ENCODE assay signal across 10 mouse cellular contexts in genomic region chr5:93270095-93270494, GRCm38 (mm10). TPM values are rescaled to one million over a fixed set of nuclear protein-coding genes. Genes with fewer than 3 reads are reported as not detected.
DNase-seq lines count a peak whose midpoint lies in the region; ATAC-seq and TF ChIP-seq lines count a peak whose summit lies in the region.
"Had no signal": no experiment of that assay in that cellular context is flagged by ENCODE, and none has a peak within 500 bp of the region (broad histone marks: within the 10 kb centered on the region; RNA-seq: fewer than 3 reads in every experiment).

No protein-coding gene starts in this region.

- no peak for DNase-seq in heart, adult 8-10 months (ENCODE audit: low spot score)
- no peak for DNase-seq in G1E (ENCODE audit: low spot score)
- no peak for DNase-seq in forebrain, postnatal 0 days
- DNase-seq in frontal cortex, adult 2 months (ENCODE audit: extremely low spot score in 1 of 2, low spot score in 1 of 2): no peak
- DNase-seq in cerebellum, adult 18-20 months: no peak
- no peak for DNase-seq in adrenal gland, postnatal 4 days (ENCODE audit: low spot score in 2 of 2)
- DNase-seq: kidney, postnatal 36 days; lung, adult 18-20 months had no signal

- H3K27me3 ChIP-seq in heart, embryonic 14.5 days (ENCODE audit: control insufficient read depth, insufficient read depth, low read length): no peaks in the 10 kb centered on the region
- H3K27me3 ChIP-seq in G1E (ENCODE audit: insufficient read depth, low read length): no peaks in the 10 kb centered on the region
- no peaks in the 10 kb centered on the region for H3K27me3 ChIP-seq in forebrain, postnatal 0 days (ENCODE audit: insufficient read depth, low read length)
- H3K27me3 ChIP-seq in midbrain, embryonic 12.5 days: no peaks in the 10 kb centered on the region

- H3K9me3 ChIP-seq in heart, embryonic 14.5 days (ENCODE audit: control insufficient read depth, low read length): no peaks in the 10 kb centered on the region
- no peaks in the 10 kb centered on the region for H3K9me3 ChIP-seq in G1E (replicated peaks)
- H3K9me3 ChIP-seq in forebrain, postnatal 0 days (ENCODE audit: low read length): no peaks in the 10 kb centered on the region
- H3K9me3 ChIP-seq in midbrain, embryonic 12.5 days: no peaks in the 10 kb centered on the region

- WGBS in heart, embryonic 14.5 days: 67% methylated on average over 7 of the region's 7 CpGs
- 34% methylated on average over 7 of the region's 7 CpGs for WGBS in forebrain, postnatal 0 days
- WGBS in midbrain, embryonic 12.5 days: 47% methylated on average over 7 of the region's 7 CpGs

- H3K4me1 ChIP-seq in heart, embryonic 14.5 days (ENCODE audit: control insufficient read depth in 2 of 2, insufficient read depth in 2 of 2, low read length in 2 of 2): peaks cover 4 to 25% of the 10 kb centered on the region in 2 experiments; a peak in 3 of 4 replicates
- peaks cover 33% of the 10 kb centered on the region for H3K4me1 ChIP-seq in G1E (ENCODE audit: insufficient read depth, low read depth, low read length)
- peaks cover 6% of the 10 kb centered on the region for H3K4me1 ChIP-seq in forebrain, postnatal 0 days (ENCODE audit: insufficient read depth)
- H3K4me1 ChIP-seq in midbrain, embryonic 12.5 days: peaks cover 14% of the 10 kb centered on the region

- no peak for ATAC-seq in heart, embryonic 14.5 days (ENCODE audit: insufficient number of reproducible peaks, insufficient read depth, low FRiP score, low read depth)
- no peak for ATAC-seq in G1E (ENCODE audit: extremely low read depth, insufficient number of reproducible peaks, low FRiP score, poor library complexity, severe bottlenecking)
- ATAC-seq in forebrain, postnatal 0 days: no peak
- no peak for ATAC-seq in midbrain, embryonic 12.5 days (ENCODE audit: low FRiP score, low read depth)

- peak overlapping the region in 1 of 2 experiments; percentile 98; a peak in 1 of 4 replicates for H3K4me3 ChIP-seq in heart, embryonic 14.5 days (ENCODE audit: control insufficient read depth in 1 of 2, insufficient read depth in 1 of 2, low read depth in 1 of 2, low read length in 2 of 2)
- peak overlapping the region; percentile 53; the same call in 1 of the 2 replicates for H3K4me3 ChIP-seq in G1E (ENCODE audit: low read depth, low read length)
- no peak overlapping the region for H3K4me3 ChIP-seq in forebrain, postnatal 0 days (ENCODE audit: low read depth, low read length)
- H3K4me3 ChIP-seq in midbrain, embryonic 12.5 days: peak overlapping the region; percentile 94

- H3K27ac ChIP-seq in heart, embryonic 14.5 days (replicated peaks in 1 of 2; ENCODE audit: control insufficient read depth in 1 of 2, insufficient read depth in 1 of 2, low read depth in 2 of 2, low read length in 2 of 2): no peak overlapping the region
- no peak overlapping the region for H3K27ac ChIP-seq in forebrain, postnatal 0 days (ENCODE audit: low read depth, low read length)
- H3K27ac ChIP-seq in midbrain, embryonic 12.5 days (replicated peaks): 0 out of 2 replicates have a peak overlapping the region, but pooled peaks have one; percentile 8

- H3K9ac ChIP-seq in heart, embryonic 14.5 days (ENCODE audit: low read length): peak overlapping the region; percentile 22; the same call in 1 of the 2 replicates
- 0 out of 2 replicates have a peak overlapping the region, but pooled peaks have one; percentile 14 for H3K9ac ChIP-seq in forebrain, postnatal 0 days
- H3K9ac ChIP-seq in midbrain, embryonic 12.5 days (replicated peaks): peak overlapping the region; percentile 51

- no peak for TF ChIP-seq CTCF in G1E (IDR thresholded peaks at IDR 0.05; ENCODE audit: low read depth, low read length)
- TF ChIP-seq CTCF in forebrain, postnatal 0 days (IDR thresholded peaks at IDR 0.05; ENCODE audit: low read depth): no peak

- peaks cover 57% of the 10 kb centered on the region for H3K36me3 ChIP-seq in heart, embryonic 14.5 days (ENCODE audit: control insufficient read depth, insufficient read depth, low read length)
- peaks cover 46% of the 10 kb centered on the region for H3K36me3 ChIP-seq in G1E (replicated peaks)
- peaks cover 42% of the 10 kb centered on the region for H3K36me3 ChIP-seq in forebrain, postnatal 0 days (ENCODE audit: insufficient read depth)
- H3K36me3 ChIP-seq in midbrain, embryonic 12.5 days: peaks cover 43% of the 10 kb centered on the region

- H3K4me2 ChIP-seq in heart, embryonic 14.5 days (ENCODE audit: low read length): peak overlapping the region; percentile 69
- peak overlapping the region; percentile 54 for H3K4me2 ChIP-seq in forebrain, postnatal 0 days (ENCODE audit: low read depth)
- H3K4me2 ChIP-seq in midbrain, embryonic 12.5 days (replicated peaks): peak overlapping the region; percentile 62

RNA-seq across cellular contexts. Expression of gene Ccng2, which starts 3.0 kb away (rescaled TPM):
- 43.8 and 44.2 TPM in 2 replicates for polyA plus RNA-seq in heart, embryonic 14.5 days (2014; fragmentation: Nextera tagmentation; extraction: Ambion mirVana)
- 10 to 100 TPM; 10.4 to 12.9 (median 11.6) TPM for total RNA-seq in heart, adult 8-10 months (2022)
- 110 and 117 TPM in 2 replicates for total RNA-seq in G1E (2014; fragmentation: Nextera tagmentation)
- total RNA-seq in G1E (2017): 215 and 251 TPM in 2 replicates
- polyA plus RNA-seq in G1E (2012): 30.9 and 35.2 TPM in 2 replicates
- 73.4 and 82.9 TPM in 2 replicates for total RNA-seq in forebrain, postnatal 0 days (2014; rRNA removed)
- polyA plus RNA-seq in forebrain, postnatal 0 days (2015; fragmentation: Nextera tagmentation; extraction: Ambion mirVana): 47.7 and 49.7 TPM in 2 replicates
- 130 and 134 TPM in 2 replicates for polyA plus RNA-seq in midbrain, embryonic 12.5 days (2016; fragmentation: Nextera tagmentation; extraction: Ambion mirVana)
- 36.8 and 42.2 TPM in 2 replicates for polyA plus RNA-seq in frontal cortex, adult 2 months (2012; rRNA removed)
- 10 to 100 TPM; 38.9 to 40.1 TPM for total RNA-seq in adrenal gland, postnatal 4 days (2021)
